ENCODE assay signal across 10 mouse cellular contexts in genomic region chr12:71808631-71809030, GRCm38 (mm10). TPM values are rescaled to one million over a fixed set of nuclear protein-coding genes. Genes with fewer than 3 reads are reported as not detected.
A peak's percentile ranks its signal among the peaks of the same experiment; 100 is the strongest.
DNase-seq lines count a peak whose midpoint lies in the region; ATAC-seq and TF ChIP-seq lines count a peak whose summit lies in the region.
"Had no signal": no experiment of that assay in that cellular context is flagged by ENCODE, and none has a peak within 500 bp of the region (broad histone marks: within the 10 kb centered on the region; RNA-seq: fewer than 3 reads in every experiment).

No protein-coding gene starts in this region.

- H3K9ac ChIP-seq in liver, adult 2 months (ENCODE audit: low read depth, low read length): no peak overlapping the region
- H3K9ac ChIP-seq in liver, postnatal 0 days (replicated peaks): no peak overlapping the region

- no peak for TF ChIP-seq POLR2A in liver, adult 2 months (IDR thresholded peaks at IDR 0.05; ENCODE audit: extremely low read depth, insufficient read depth, low read length)
- no peak for TF ChIP-seq POLR2A in small intestine, adult 2 months (IDR thresholded peaks at IDR 0.05; ENCODE audit: low read depth, low read length)

- H3K36me3 ChIP-seq in liver, adult 2 months (ENCODE audit: control insufficient read depth, insufficient read depth, low read length): no peaks in the 10 kb centered on the region
- no peaks in the 10 kb centered on the region for H3K36me3 ChIP-seq in liver, postnatal 0 days (replicated peaks; ENCODE audit: insufficient read depth, low read length)
- no peaks in the 10 kb centered on the region for H3K36me3 ChIP-seq in small intestine, adult 2 months (ENCODE audit: control insufficient read depth, insufficient read depth, low read length)
- H3K36me3 ChIP-seq: G1E had no signal

- no peak for TF ChIP-seq CTCF in liver, adult 2 months (IDR thresholded peaks at IDR 0.05; ENCODE audit: low read depth, low read length)
- no peak for TF ChIP-seq CTCF in liver, postnatal 0 days (IDR thresholded peaks at IDR 0.05; ENCODE audit: low read depth)
- no peak for TF ChIP-seq CTCF in small intestine, adult 2 months (IDR thresholded peaks at IDR 0.05; ENCODE audit: extremely low read depth, insufficient read length, insufficient replicate concordance, low read depth, low read length)

- 0 out of 2 replicates have a peak, but pooled peaks cover 2% of the 10 kb centered on the region for H3K27me3 ChIP-seq in liver, adult 2 months (ENCODE audit: control insufficient read depth, insufficient read depth, low read length)
- no peaks in the 10 kb centered on the region for H3K27me3 ChIP-seq in liver, postnatal 0 days (ENCODE audit: insufficient read depth, low read length)
- H3K27me3 ChIP-seq in small intestine, adult 2 months (ENCODE audit: control insufficient read depth, insufficient read depth, low read length): no peaks in the 10 kb centered on the region

- 89% methylated on average over 9 of the region's 9 CpGs for WGBS in liver, adult 2 months
- WGBS in liver, postnatal 0 days (ENCODE audit: insufficient replicate concordance): 84% methylated on average over 9 of the region's 9 CpGs
- WGBS in small intestine, adult 2 months: 35% methylated on average over 9 of the region's 9 CpGs

- no peaks in the 10 kb centered on the region for H3K9me3 ChIP-seq in liver, postnatal 0 days (ENCODE audit: low read length)
- H3K9me3 ChIP-seq: G1E had no signal

- no peaks in the 10 kb centered on the region for H3K79me2 ChIP-seq in liver, adult 2 months (ENCODE audit: control insufficient read depth, insufficient read depth, low read length)

- H3K27ac ChIP-seq in liver, adult 2 months (replicated peaks; ENCODE audit: insufficient read depth, low read depth, low read length): no peak overlapping the region
- H3K27ac ChIP-seq in liver, postnatal 0 days (ENCODE audit: low read depth): no peak overlapping the region
- H3K27ac ChIP-seq in small intestine, adult 2 months (ENCODE audit: insufficient read depth, low read depth, low read length): peak overlapping the region; percentile 28; the same call in 1 of the 2 replicates

- intact Hi-C loops in heart, postnatal 14 days (cut with DNase I): no loop called here

- TF ChIP-seq EP300 in liver, postnatal 0 days (IDR thresholded peaks at IDR 0.05; ENCODE audit: low read depth): no peak

- no peak overlapping the region for H3K4me2 ChIP-seq in liver, postnatal 0 days (ENCODE audit: low read depth, low read length)

- DNase-seq in adrenal gland, adult 2 months: peak; percentile 30
- no peak for DNase-seq in adrenal gland, postnatal 25 days
- peak; percentile 38 for DNase-seq in liver, adult 2 months (ENCODE audit: extremely low read depth, low read depth, low spot score)
- DNase-seq in liver, postnatal 0 days: no peak
- peak; percentile 45 to 54 for DNase-seq in heart, postnatal 14 days
- no peak for DNase-seq in cerebellum, postnatal 14 days
- DNase-seq in right cerebral cortex, postnatal 36 days (ENCODE audit: low spot score in 2 of 2): no peak

- no peak for ATAC-seq in liver, postnatal 0 days
- ATAC-seq: inflammation-experienced regulatory T-cells, adult 6 months had no signal

- no peak overlapping the region for H3K4me3 ChIP-seq in liver, adult 2 months (ENCODE audit: insufficient read depth, low read depth, low read length)
- H3K4me3 ChIP-seq in liver, postnatal 0 days (ENCODE audit: low read depth, low read length): no peak overlapping the region
- H3K4me3 ChIP-seq in small intestine, adult 2 months (ENCODE audit: low read depth, low read length): peak overlapping the region; percentile 37; the same call in 1 of the 2 replicates

- peaks cover 2% of the 10 kb centered on the region; the same call in 1 of the 2 replicates for H3K4me1 ChIP-seq in liver, adult 2 months (ENCODE audit: control insufficient read depth, insufficient read depth, low read length)
- no peaks in the 10 kb centered on the region for H3K4me1 ChIP-seq in liver, postnatal 0 days (ENCODE audit: insufficient read depth)
- H3K4me1 ChIP-seq in small intestine, adult 2 months (ENCODE audit: control insufficient read depth, insufficient read depth, insufficient read length, low read length): peaks cover 12% of the 10 kb centered on the region; the same call in 1 of the 2 replicates

RNA-seq across cellular contexts. Expression of gene Daam1, which starts 22.2 kb away (rescaled TPM):
- total RNA-seq in adrenal gland, adult 2 months (2021): 10 to 100 TPM; 21.0 to 22.3 TPM
- 1.7 and 2.3 TPM in 2 replicates for polyA plus RNA-seq in adrenal gland, adult 2 months (2012; rRNA removed)
- total RNA-seq in adrenal gland, postnatal 25 days (2021): 20.4 and 22.3 TPM in 2 replicates
- 32.3 and 33.4 TPM in 2 replicates for total RNA-seq in liver, adult 2 months (2014; rRNA removed)
- 5.5 and 7.7 TPM in 2 replicates for polyA plus RNA-seq in liver, adult 2 months (2012; rRNA removed)
- polyA plus RNA-seq in liver, postnatal 0 days (2015; fragmentation: Nextera tagmentation; extraction: Ambion mirVana): 3.6 and 4.5 TPM in 2 replicates
- 10 to 100 TPM; 67.5 to 70.7 TPM for total RNA-seq in heart, postnatal 14 days (2021)
- polyA plus RNA-seq in small intestine, adult 2 months (2012; rRNA removed): 1.2 and 2.4 TPM in 2 replicates

Comparison
In these comparisons a context has a peak if more than half of its experiments do, and no peak if none do; other contexts are left out.
1. DNase-seq: peak in adrenal gland, adult 2 months (single experiment), liver, adult 2 months (single experiment) and heart, postnatal 14 days (2 of 2); none in adrenal gland, postnatal 25 days (single experiment), liver, postnatal 0 days (single experiment), cerebellum, postnatal 14 days (0 of 2) and right cerebral cortex, postnatal 36 days (0 of 2).